Mouse (Mus musculus): ENCODE measurements around the gene Idh3a. TPM values are rescaled to one million over a fixed set of nuclear protein-coding genes. Genes with fewer than 3 reads are reported as not detected.
A peak's percentile ranks its signal among the peaks of the same experiment; 100 is the strongest.

Gene Idh3a
- polyA plus RNA-seq (2014; fragmentation: Nextera tagmentation; extraction: Ambion mirVana), result 119 and 123 TPM in 2 replicates

DNA sequence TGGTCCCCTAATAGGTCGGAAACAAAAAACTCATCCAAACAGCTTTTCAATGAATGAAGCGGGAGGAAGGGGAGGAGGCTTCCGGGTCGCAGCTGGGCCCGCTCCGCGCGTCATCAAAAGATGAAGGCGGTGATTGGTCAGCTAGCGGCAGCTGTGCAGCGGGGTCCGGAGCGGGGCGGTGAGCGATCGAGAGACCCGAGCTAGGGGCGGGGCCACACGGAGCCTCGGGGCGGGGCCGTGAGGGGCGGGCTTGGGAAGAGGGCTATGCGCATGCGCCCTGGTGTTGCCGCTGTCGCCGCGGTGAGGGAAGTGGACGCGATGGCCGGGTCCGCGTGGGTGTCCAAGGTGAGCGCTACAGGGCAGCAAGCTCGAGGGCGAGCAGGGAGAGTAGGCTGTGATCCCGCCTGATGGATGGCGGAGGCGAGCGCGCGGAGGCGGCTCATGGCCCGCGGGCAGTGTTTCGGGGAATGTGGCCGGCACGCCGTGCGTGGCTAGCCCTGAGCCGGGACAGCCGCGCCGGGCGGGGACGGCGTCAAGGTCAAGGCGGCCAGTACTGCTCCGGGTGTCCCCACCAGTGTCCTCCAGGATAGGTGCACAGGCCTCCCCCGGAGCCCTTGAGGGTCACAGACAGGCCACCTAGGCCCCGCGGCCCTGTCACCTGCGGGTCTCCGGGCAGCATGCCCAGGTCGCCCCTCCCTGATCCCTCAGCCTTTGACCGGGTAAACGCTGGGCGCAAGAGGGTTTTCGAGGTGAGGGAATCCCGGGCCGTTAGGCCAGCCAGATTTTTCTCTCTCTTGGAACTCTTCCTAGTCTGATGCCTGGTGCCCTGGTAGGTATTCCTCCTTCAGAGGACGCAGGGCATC is at the start of gene Idh3a:
TSS of gene Idh3a (plus strand) at position 136 of the 863 bp plus-strand sequence.
- Histone ChIP-seq H3K27me3 (ENCODE audit: control insufficient read depth, insufficient read depth, low read length) (no peaks in the 10 kb centered on the region), H3K4me2 (ENCODE audit: low read depth, low read length, severe bottlenecking) (peak within 1 kb of the TSS; percentile 90), H3K4me3 (ENCODE audit: low read depth, low read length) (peak within 1 kb of the TSS; percentile 69), H3K4me1 (replicated peaks; ENCODE audit: control insufficient read depth, insufficient read depth, low read length) (peaks cover 8% of the 10 kb centered on the region), H3K36me3 (ENCODE audit: control insufficient read depth, insufficient read depth, low read length) (no peaks in the 10 kb centered on the region), H3K9me3 (ENCODE audit: control insufficient read depth, low read length) (no peaks in the 10 kb centered on the region), H3K9ac (ENCODE audit: low read length) (peak within 1 kb of the TSS; percentile 80), H3K27ac (ENCODE audit: low read depth, low read length) (no peak within 1 kb of the TSS)
- ATAC-seq (replicated peaks; ENCODE audit: low FRiP score), result peak; percentile 99
- DNase-seq (ENCODE audit: low spot score), result peak; percentile 100
- WGBS, result under 1% methylated on average over 72 of the region's 73 CpGs

- Histone ChIP-seq H3K9ac (ENCODE audit: low read length) (no peak overlapping the region), H3K27me3 (ENCODE audit: control insufficient read depth, insufficient read depth, low read length) (no peaks in the 10 kb centered on the region), H3K4me2 (ENCODE audit: low read depth, low read length, severe bottlenecking) (no peak overlapping the region), H3K27ac (ENCODE audit: low read depth, low read length) (no peak overlapping the region), H3K4me1 (replicated peaks; ENCODE audit: control insufficient read depth, insufficient read depth, low read length) (peaks cover 2% of the 10 kb centered on the region; the same call in 1 of the 2 replicates), H3K9me3 (ENCODE audit: control insufficient read depth, low read length) (no peaks in the 10 kb centered on the region), H3K4me3 (ENCODE audit: low read depth, low read length) (no peak overlapping the region), H3K36me3 (ENCODE audit: control insufficient read depth, insufficient read depth, low read length) (no peaks in the 10 kb centered on the region)
- DNase-seq (ENCODE audit: low spot score) (no peak), ATAC-seq (replicated peaks; ENCODE audit: low FRiP score) (no peak)
- whole genome bisulfite sequencing, result 65% methylated on average over 4 of the region's 4 CpGs
These were observed 49.1 kb upstream of the Idh3a start for GRCm38 (mm10) chr9:54537030-54537429.

GRCm38 (mm10) chr9:54537480-54537879 is 48.7 kb upstream of the Idh3a start:
- H3K9ac ChIP-seq (ENCODE audit: low read length), result no peak overlapping the region
- DNase-seq (ENCODE audit: low spot score), result no peak
- H3K4me3 ChIP-seq (ENCODE audit: low read depth, low read length), result no peak overlapping the region
- H3K4me1 ChIP-seq (replicated peaks; ENCODE audit: control insufficient read depth, insufficient read depth, low read length), result peaks cover 2% of the 10 kb centered on the region; the same call in 1 of the 2 replicates
- ATAC-seq (replicated peaks; ENCODE audit: low FRiP score), result no peak
- H3K9me3 ChIP-seq (ENCODE audit: control insufficient read depth, low read length), result no peaks in the 10 kb centered on the region
- H3K27me3 ChIP-seq (ENCODE audit: control insufficient read depth, insufficient read depth, low read length), result no peaks in the 10 kb centered on the region
- WGBS, result 86% methylated on average over 3 of the region's 3 CpGs
- H3K4me2 ChIP-seq (ENCODE audit: low read depth, low read length, severe bottlenecking), result no peak overlapping the region
- H3K36me3 ChIP-seq (ENCODE audit: control insufficient read depth, insufficient read depth, low read length), result no peaks in the 10 kb centered on the region
- no peak overlapping the region for H3K27ac ChIP-seq (ENCODE audit: low read depth, low read length)

DNA sequence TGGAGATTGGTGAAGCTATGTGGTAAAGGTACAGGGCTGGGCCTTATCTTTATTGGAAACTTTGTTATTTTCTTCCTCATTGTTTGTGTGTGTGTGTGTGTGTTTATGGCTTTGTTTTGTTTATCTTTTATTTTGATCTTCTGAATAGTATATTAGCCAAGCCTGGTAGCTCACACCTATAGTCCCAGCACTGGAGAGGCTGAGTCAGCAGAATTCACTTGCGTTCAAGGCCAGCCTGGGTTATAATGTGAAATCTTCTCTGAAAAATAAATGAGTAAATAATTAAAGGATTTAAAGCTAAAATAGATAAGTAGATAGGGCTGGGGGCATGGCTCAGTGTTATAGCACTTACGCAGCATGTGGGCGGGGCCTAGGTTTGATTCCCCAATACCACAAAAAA is 47.9 kb upstream of the Idh3a start:
- Histone ChIP-seq H3K27me3 (ENCODE audit: control insufficient read depth, insufficient read depth, low read length) (no peaks in the 10 kb centered on the region), H3K4me1 (replicated peaks; ENCODE audit: control insufficient read depth, insufficient read depth, low read length) (0 out of 2 replicates have a peak, but pooled peaks cover 2% of the 10 kb centered on the region), H3K9ac (ENCODE audit: low read length) (no peak overlapping the region), H3K27ac (ENCODE audit: low read depth, low read length) (no peak overlapping the region), H3K4me2 (ENCODE audit: low read depth, low read length, severe bottlenecking) (no peak overlapping the region), H3K36me3 (ENCODE audit: control insufficient read depth, insufficient read depth, low read length) (no peaks in the 10 kb centered on the region), H3K4me3 (ENCODE audit: low read depth, low read length) (no peak overlapping the region), H3K9me3 (ENCODE audit: control insufficient read depth, low read length) (no peaks in the 10 kb centered on the region)
- DNase-seq (ENCODE audit: low spot score), result no peak
- ATAC-seq (replicated peaks; ENCODE audit: low FRiP score), result no peak
- WGBS, result 93% methylated on average over 3 of the region's 3 CpGs

DNA sequence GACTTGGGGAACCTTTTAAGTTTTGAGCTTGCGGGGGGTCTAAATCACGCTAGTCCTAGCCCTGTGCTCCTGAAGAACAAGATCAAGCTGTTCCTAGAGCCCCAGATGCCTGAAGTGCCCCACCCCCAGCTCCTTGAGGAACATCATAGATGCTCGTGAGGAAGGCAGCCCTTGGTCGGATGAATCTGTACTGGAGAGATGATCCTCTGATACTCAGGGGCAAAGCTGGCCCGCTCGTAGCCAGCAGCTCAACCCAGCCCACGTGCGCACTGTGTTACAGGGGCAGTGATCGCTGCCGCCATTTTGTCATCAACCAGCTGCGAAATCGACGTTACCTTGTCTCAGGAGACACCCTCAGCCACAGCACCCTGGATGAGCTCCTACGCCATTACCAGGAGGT is 47.5 kb upstream of the Idh3a start, which contains the start of gene Sh2d7:
TSS of gene Sh2d7 (plus strand) at position 301 of the 400 bp plus-strand sequence.
- no peak within 1 kb of the TSS for H3K27ac ChIP-seq (ENCODE audit: low read depth, low read length)
- no peaks in the 10 kb centered on the region for H3K36me3 ChIP-seq (ENCODE audit: control insufficient read depth, insufficient read depth, low read length)
- H3K4me3 ChIP-seq (ENCODE audit: low read depth, low read length), result no peak within 1 kb of the TSS
- 93% methylated on average over 14 of the region's 14 CpGs for WGBS
- H3K9me3 ChIP-seq (ENCODE audit: control insufficient read depth, low read length), result no peaks in the 10 kb centered on the region
- no peak within 1 kb of the TSS for H3K9ac ChIP-seq (ENCODE audit: low read length)
- no peaks in the 10 kb centered on the region for H3K27me3 ChIP-seq (ENCODE audit: control insufficient read depth, insufficient read depth, low read length)
- 0 out of 2 replicates have a peak, but pooled peaks cover 2% of the 10 kb centered on the region for H3K4me1 ChIP-seq (replicated peaks; ENCODE audit: control insufficient read depth, insufficient read depth, low read length)
- DNase-seq (ENCODE audit: low spot score), result no peak
- ATAC-seq (replicated peaks; ENCODE audit: low FRiP score), result no peak
- H3K4me2 ChIP-seq (ENCODE audit: low read depth, low read length, severe bottlenecking), result no peak within 1 kb of the TSS

DNA sequence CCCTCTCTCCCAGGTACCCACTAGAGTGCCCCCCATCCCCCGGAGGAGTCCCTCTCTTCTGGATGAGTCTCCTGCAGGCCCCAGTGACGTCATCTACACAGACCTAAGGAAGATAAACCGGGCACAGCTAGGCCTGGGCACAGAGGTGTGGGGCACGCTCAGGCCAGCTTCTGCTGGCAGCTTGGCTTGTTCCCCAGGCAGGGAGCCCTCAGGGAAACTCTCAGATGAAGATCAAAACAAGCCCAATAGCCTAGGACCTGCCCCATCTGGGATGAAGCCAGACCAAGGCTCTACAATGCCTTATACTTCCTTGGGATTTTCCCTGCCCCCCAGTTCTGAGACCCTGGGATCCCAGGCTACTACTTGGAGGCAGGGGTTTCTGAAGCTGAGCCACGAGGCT is 45.3 kb upstream of the Idh3a start:
- Histone ChIP-seq H3K36me3 (ENCODE audit: control insufficient read depth, insufficient read depth, low read length) (no peaks in the 10 kb centered on the region), H3K4me1 (replicated peaks; ENCODE audit: control insufficient read depth, insufficient read depth, low read length) (no peaks in the 10 kb centered on the region), H3K27ac (ENCODE audit: low read depth, low read length) (no peak overlapping the region), H3K4me3 (ENCODE audit: low read depth, low read length) (no peak overlapping the region), H3K27me3 (ENCODE audit: control insufficient read depth, insufficient read depth, low read length) (no peaks in the 10 kb centered on the region), H3K9ac (ENCODE audit: low read length) (no peak overlapping the region), H3K9me3 (ENCODE audit: control insufficient read depth, low read length) (no peaks in the 10 kb centered on the region), H3K4me2 (ENCODE audit: low read depth, low read length, severe bottlenecking) (no peak overlapping the region)
- ATAC-seq (replicated peaks; ENCODE audit: low FRiP score) (no peak), DNase-seq (ENCODE audit: low spot score) (no peak)
- 85% methylated on average over 5 of the region's 5 CpGs for WGBS

- 86% methylated on average over 9 of the region's 9 CpGs for WGBS
- DNase-seq (ENCODE audit: low spot score), result no peak
- H3K36me3 ChIP-seq (ENCODE audit: control insufficient read depth, insufficient read depth, low read length), result no peaks in the 10 kb centered on the region
- no peak overlapping the region for H3K27ac ChIP-seq (ENCODE audit: low read depth, low read length)
- no peak overlapping the region for H3K4me3 ChIP-seq (ENCODE audit: low read depth, low read length)
- H3K27me3 ChIP-seq (ENCODE audit: control insufficient read depth, insufficient read depth, low read length), result no peaks in the 10 kb centered on the region
- H3K4me1 ChIP-seq (replicated peaks; ENCODE audit: control insufficient read depth, insufficient read depth, low read length), result no peaks in the 10 kb centered on the region
- ATAC-seq (replicated peaks; ENCODE audit: low FRiP score), result no peak
- H3K9me3 ChIP-seq (ENCODE audit: control insufficient read depth, low read length), result no peaks in the 10 kb centered on the region
- no peak overlapping the region for H3K9ac ChIP-seq (ENCODE audit: low read length)
- no peak overlapping the region for H3K4me2 ChIP-seq (ENCODE audit: low read depth, low read length, severe bottlenecking)
These were observed 41.8 kb upstream of the Idh3a start for GRCm38 (mm10) chr9:54544212-54544953.

DNA sequence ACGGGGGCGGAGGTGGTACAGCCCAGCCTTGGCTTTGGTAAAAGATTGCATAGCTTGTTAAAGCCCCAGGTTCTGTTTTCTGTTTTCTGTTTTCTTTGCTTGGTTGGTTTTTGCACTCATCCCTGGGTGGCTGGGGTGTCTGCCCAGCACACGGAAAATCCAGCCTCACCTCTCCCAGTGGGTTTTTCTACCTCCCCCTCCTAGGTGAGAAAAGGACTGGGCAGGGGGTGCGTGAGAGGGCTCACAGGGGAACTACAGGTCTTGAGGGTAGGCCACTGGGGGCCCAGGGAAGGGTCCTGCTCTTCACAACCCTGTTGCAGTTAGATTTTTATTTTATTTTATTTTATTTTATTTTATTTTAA is 41.2 kb upstream of the Idh3a start:
- H3K4me3 ChIP-seq (ENCODE audit: low read depth, low read length), result no peak overlapping the region
- H3K9me3 ChIP-seq (ENCODE audit: control insufficient read depth, low read length), result no peaks in the 10 kb centered on the region
- H3K4me1 ChIP-seq (replicated peaks; ENCODE audit: control insufficient read depth, insufficient read depth, low read length), result no peaks in the 10 kb centered on the region
- DNase-seq (ENCODE audit: low spot score), result no peak
- H3K27ac ChIP-seq (ENCODE audit: low read depth, low read length), result no peak overlapping the region
- no peak for ATAC-seq (replicated peaks; ENCODE audit: low FRiP score)
- no peaks in the 10 kb centered on the region for H3K27me3 ChIP-seq (ENCODE audit: control insufficient read depth, insufficient read depth, low read length)
- no peak overlapping the region for H3K4me2 ChIP-seq (ENCODE audit: low read depth, low read length, severe bottlenecking)
- WGBS, result 87% methylated on average over 4 of the region's 4 CpGs
- H3K9ac ChIP-seq (ENCODE audit: low read length), result no peak overlapping the region
- no peaks in the 10 kb centered on the region for H3K36me3 ChIP-seq (ENCODE audit: control insufficient read depth, insufficient read depth, low read length)

All from forebrain, embryonic 11.5 days (tissue).